Mouse (Mus musculus): ENCODE results near the gene Zfp280d. TPM values are rescaled to one million over a fixed set of nuclear protein-coding genes. Genes with fewer than 3 reads are reported as not detected.
A peak's percentile ranks its signal among the peaks of the same experiment; 100 is the strongest.

The Zfp280d gene
- polyA plus RNA-seq, 1 experiment from 2014 or later: 45.6 TPM

- Histone ChIP-seq H3K4me3 (peak overlapping the region; percentile 21), H3K27me3 (no peaks in the 10 kb centered on the region), H3K9me3 (no peaks in the 10 kb centered on the region), H3K27ac (replicated peaks) (no peak overlapping the region; the same call in 1 of the 2 replicates), H3K36me3 (no peaks in the 10 kb centered on the region), H3K9ac (peak overlapping the region; percentile 26; the same call in 1 of the 2 replicates), H3K4me1 (replicated peaks) (peaks cover 20% of the 10 kb centered on the region), H3K4me2 (peak overlapping the region; percentile 87)
- no peak for ATAC-seq (ENCODE audit: low read depth)
Observed at GRCm38 (mm10) chr9:72276941-72277340, 2.3 kb downstream of the Zfp280d start.

GRCm38 (mm10) chr9:72279943-72280342, 5.3 kb downstream of the Zfp280d start:
- no peaks in the 10 kb centered on the region for H3K27me3 ChIP-seq
- no peak overlapping the region for H3K9ac ChIP-seq
- H3K9me3 ChIP-seq: no peaks in the 10 kb centered on the region
- no peaks in the 10 kb centered on the region for H3K36me3 ChIP-seq
- peaks cover 20% of the 10 kb centered on the region for H3K4me1 ChIP-seq (replicated peaks)
- H3K27ac ChIP-seq (replicated peaks): no peak overlapping the region
- ATAC-seq (ENCODE audit: low read depth): no peak
- no peak overlapping the region for H3K4me2 ChIP-seq
- 97% methylated on average over 4 of the region's 4 CpGs for WGBS
- no peak overlapping the region for H3K4me3 ChIP-seq

- no peak overlapping the region for H3K9ac ChIP-seq
- WGBS: 89% methylated on average over 2 of the region's 2 CpGs
- no peak overlapping the region for H3K4me2 ChIP-seq
- ATAC-seq (ENCODE audit: low read depth): no peak
- H3K4me1 ChIP-seq (replicated peaks): no peaks in the 10 kb centered on the region; the same call in 1 of the 2 replicates
- H3K36me3 ChIP-seq: peaks cover 9% of the 10 kb centered on the region; the same call in 1 of the 2 replicates
- no peak overlapping the region for H3K4me3 ChIP-seq
- no peaks in the 10 kb centered on the region for H3K9me3 ChIP-seq
- no peak overlapping the region for H3K27ac ChIP-seq (replicated peaks)
- no peaks in the 10 kb centered on the region for H3K27me3 ChIP-seq
Observed at GRCm38 (mm10) chr9:72287696-72288095, 13.0 kb downstream of the Zfp280d start.

GRCm38 (mm10) chr9:72288210-72288609, 13.6 kb downstream of the Zfp280d start:
- no peak overlapping the region for H3K9ac ChIP-seq
- 88% methylated on average over 2 of the region's 2 CpGs for WGBS
- H3K36me3 ChIP-seq: peaks cover 9% of the 10 kb centered on the region; the same call in 1 of the 2 replicates

GRCm38 (mm10) chr9:72289094-72289493, 14.4 kb downstream of the Zfp280d start:
- Histone ChIP-seq H3K9ac (no peak overlapping the region), H3K4me2 (no peak overlapping the region), H3K36me3 (peaks cover 9% of the 10 kb centered on the region; the same call in 1 of the 2 replicates), H3K9me3 (no peaks in the 10 kb centered on the region), H3K27ac (replicated peaks) (no peak overlapping the region), H3K4me1 (replicated peaks) (no peaks in the 10 kb centered on the region; the same call in 1 of the 2 replicates), H3K27me3 (no peaks in the 10 kb centered on the region), H3K4me3 (no peak overlapping the region)
- 89% methylated on average over 1 of the region's 1 CpGs for WGBS
- ATAC-seq (ENCODE audit: low read depth): no peak

More at GRCm38 (mm10) chr9:72288210-72288609, 13.6 kb downstream of the Zfp280d start:
- Histone ChIP-seq H3K4me2 (no peak overlapping the region), H3K9me3 (no peaks in the 10 kb centered on the region), H3K4me3 (no peak overlapping the region), H3K4me1 (replicated peaks) (no peaks in the 10 kb centered on the region; the same call in 1 of the 2 replicates), H3K27ac (replicated peaks) (no peak overlapping the region), H3K27me3 (no peaks in the 10 kb centered on the region)
- ATAC-seq (ENCODE audit: low read depth): no peak

- Histone ChIP-seq H3K4me2 (no peak overlapping the region), H3K4me3 (no peak overlapping the region), H3K27me3 (no peaks in the 10 kb centered on the region), H3K36me3 (peaks cover 9% of the 10 kb centered on the region; the same call in 1 of the 2 replicates), H3K27ac (replicated peaks) (no peak overlapping the region), H3K9me3 (no peaks in the 10 kb centered on the region), H3K9ac (no peak overlapping the region), H3K4me1 (replicated peaks) (no peaks in the 10 kb centered on the region)
- ATAC-seq (ENCODE audit: low read depth): no peak
Observed at GRCm38 (mm10) chr9:72294076-72294475, 19.4 kb downstream of the Zfp280d start.

GRCm38 (mm10) chr9:72309765-72310164, 35.1 kb downstream of the Zfp280d start:
- WGBS: 89% methylated on average over 2 of the region's 2 CpGs

GRCm38 (mm10) chr9:72333221-72333620, 58.6 kb downstream of the Zfp280d start:
- no peak overlapping the region for H3K4me2 ChIP-seq
- 88% methylated on average over 2 of the region's 2 CpGs for WGBS
- no peak overlapping the region for H3K9ac ChIP-seq
- no peak overlapping the region for H3K27ac ChIP-seq (replicated peaks)
- no peaks in the 10 kb centered on the region for H3K27me3 ChIP-seq
- H3K9me3 ChIP-seq: no peaks in the 10 kb centered on the region
- no peak for ATAC-seq (ENCODE audit: low read depth)
- H3K4me1 ChIP-seq (replicated peaks): no peaks in the 10 kb centered on the region
- no peak overlapping the region for H3K4me3 ChIP-seq
- peaks cover 19% of the 10 kb centered on the region; the same call in 1 of the 2 replicates for H3K36me3 ChIP-seq

More at GRCm38 (mm10) chr9:72309765-72310164, 35.1 kb downstream of the Zfp280d start:
- Histone ChIP-seq H3K9me3 (no peaks in the 10 kb centered on the region), H3K36me3 (peaks cover 34% of the 10 kb centered on the region), H3K27ac (replicated peaks) (no peak overlapping the region), H3K4me1 (replicated peaks) (no peaks in the 10 kb centered on the region), H3K27me3 (no peaks in the 10 kb centered on the region), H3K4me3 (no peak overlapping the region), H3K4me2 (no peak overlapping the region), H3K9ac (no peak overlapping the region)
- ATAC-seq (ENCODE audit: low read depth): no peak

- Histone ChIP-seq H3K4me3 (no peak overlapping the region), H3K9me3 (no peaks in the 10 kb centered on the region), H3K4me1 (replicated peaks) (no peaks in the 10 kb centered on the region), H3K4me2 (no peak overlapping the region), H3K36me3 (peaks cover 22% of the 10 kb centered on the region), H3K9ac (no peak overlapping the region), H3K27ac (replicated peaks) (no peak overlapping the region), H3K27me3 (no peaks in the 10 kb centered on the region)
- ATAC-seq (ENCODE audit: low read depth): no peak
- WGBS: 96% methylated on average over 2 of the region's 2 CpGs
Observed at GRCm38 (mm10) chr9:72336069-72336468, 61.4 kb downstream of the Zfp280d start.

GRCm38 (mm10) chr9:72339119-72339518, 64.5 kb downstream of the Zfp280d start:
- no peak overlapping the region for H3K9ac ChIP-seq
- H3K9me3 ChIP-seq: no peaks in the 10 kb centered on the region
- H3K4me3 ChIP-seq: no peak overlapping the region
- WGBS: 93% methylated on average over 2 of the region's 2 CpGs
- H3K4me1 ChIP-seq (replicated peaks): no peaks in the 10 kb centered on the region
- no peak overlapping the region for H3K4me2 ChIP-seq
- H3K27ac ChIP-seq (replicated peaks): no peak overlapping the region
- no peaks in the 10 kb centered on the region for H3K27me3 ChIP-seq
- no peak for ATAC-seq (ENCODE audit: low read depth)
- peaks cover 14% of the 10 kb centered on the region for H3K36me3 ChIP-seq

GRCm38 (mm10) chr9:72343844-72344243, 69.2 kb downstream of the Zfp280d start:
- Histone ChIP-seq H3K4me3 (no peak overlapping the region), H3K36me3 (peaks cover 19% of the 10 kb centered on the region), H3K9ac (no peak overlapping the region), H3K4me1 (replicated peaks) (no peaks in the 10 kb centered on the region), H3K27ac (replicated peaks) (no peak overlapping the region), H3K9me3 (no peaks in the 10 kb centered on the region), H3K4me2 (no peak overlapping the region), H3K27me3 (no peaks in the 10 kb centered on the region)
- ATAC-seq (ENCODE audit: low read depth): no peak

- 96% methylated on average over 2 of the region's 2 CpGs for WGBS
- no peak overlapping the region for H3K4me2 ChIP-seq
- no peaks in the 10 kb centered on the region for H3K27me3 ChIP-seq
- H3K4me1 ChIP-seq (replicated peaks): no peaks in the 10 kb centered on the region
- no peaks in the 10 kb centered on the region for H3K9me3 ChIP-seq
- H3K9ac ChIP-seq: no peak overlapping the region
- ATAC-seq (ENCODE audit: low read depth): no peak
- H3K27ac ChIP-seq (replicated peaks): no peak overlapping the region
- H3K36me3 ChIP-seq: 0 out of 2 replicates have a peak, but pooled peaks cover under 1% of the 10 kb centered on the region
- no peak overlapping the region for H3K4me3 ChIP-seq
Observed at GRCm38 (mm10) chr9:72372359-72372758, 97.7 kb downstream of the Zfp280d start.

GRCm38 (mm10) chr9:72374074-72374473, 99.4 kb downstream of the Zfp280d start:
- Histone ChIP-seq H3K27ac (replicated peaks) (no peak overlapping the region), H3K4me1 (replicated peaks) (no peaks in the 10 kb centered on the region), H3K9ac (no peak overlapping the region), H3K4me2 (no peak overlapping the region), H3K9me3 (no peaks in the 10 kb centered on the region), H3K27me3 (no peaks in the 10 kb centered on the region), H3K36me3 (no peaks in the 10 kb centered on the region), H3K4me3 (no peak overlapping the region)
- WGBS: 93% methylated on average over 3 of the region's 3 CpGs
- no peak for ATAC-seq (ENCODE audit: low read depth)

Measured in neural tube, embryonic 13.5 days (tissue).